Mouse (Mus musculus): ENCODE measurements around the gene D10Wsu102e.

- TF ChIP-seq CTCF (conservative IDR thresholded peaks at IDR 0.05; ENCODE audit: low read length) (no peak), POU5F1 (IDR thresholded peaks at IDR 0.05; ENCODE audit: borderline replicate concordance, low read length) (no peak), NANOG (IDR thresholded peaks at IDR 0.05; ENCODE audit: borderline replicate concordance, low read length) (no peak)
These were observed 20.5 kb downstream of the D10Wsu102e start for GRCm38 (mm10) chr10:83380501-83380900.
